Mouse (Mus musculus) midbrain, embryonic 12.5 days (tissue): ENCODE measurements around the gene Sypl. TPM values are rescaled to one million over a fixed set of nuclear protein-coding genes. Genes with fewer than 3 reads are reported as not detected.

Source experiments
- ATAC-seq: fragments of 200-750 bp; cut with Nextera tagmentation; 2 replicates; pipeline ENCODE4 v1.8.0; 2017; ENCODE audit warnings: low read depth, moderate TSS enrichment, moderate library complexity; ENCODE audit not compliant: low FRiP score
- H3K27ac ChIP-seq: fragments of 300-500 bp; sonication (generic); replicated peaks from 2 replicates; pipeline ENCODE4 v1.5.1; 2016; ENCODE audit warnings: mild to moderate bottlenecking
- H3K27me3 ChIP-seq: fragments of 300-500 bp; sonication (generic); 2 replicates; pipeline ENCODE4 v1.6.1; 2016; ENCODE audit warnings: mild to moderate bottlenecking
- H3K36me3 ChIP-seq: fragments of 300-500 bp; sonication (generic); 2 replicates; pipeline ENCODE4 v1.6.1; 2016
- H3K4me1 ChIP-seq: fragments of 300-500 bp; sonication (generic); 2 replicates; pipeline ENCODE4 v1.6.1; 2016
- H3K4me2 ChIP-seq: fragments of 300-500 bp; sonication (generic); replicated peaks from 2 replicates; pipeline ENCODE4 v1.6.1; 2016; ENCODE audit warnings: mild to moderate bottlenecking, moderate library complexity
- H3K4me3 ChIP-seq: fragments of 300-500 bp; sonication (generic); 2 replicates; pipeline ENCODE4 v1.5.1; 2016; ENCODE audit warnings: mild to moderate bottlenecking
- H3K9ac ChIP-seq: fragments of 300-500 bp; sonication (generic); replicated peaks from 2 replicates; pipeline ENCODE4 v1.6.1; 2016; ENCODE audit warnings: mild to moderate bottlenecking, moderate library complexity
- H3K9me3 ChIP-seq: fragments of 300-500 bp; sonication (generic); 2 replicates; pipeline ENCODE4 v1.6.1; 2016; ENCODE audit warnings: mild to moderate bottlenecking
- WGBS: fragments of 180-500 bp; shearing (Covaris S2); methylation state at CpG from one replicate; pipeline ENCODE4 v1.1.7; 2016; 5-methylcytosine and 5-hydroxymethylcytosine counted together
- polyA plus RNA-seq: library from polyadenylated mRNA; unstranded; fragments of >200 nt; fragmentation: Nextera tagmentation; extraction: Ambion mirVana; gene quantifications from 2 replicates; pipeline ENCODE4 v1.2.1, GENCODE M21; 2016

The Sypl gene
- polyA plus RNA-seq, 1 experiment from 2014 or later = 41.0 TPM

DNA sequence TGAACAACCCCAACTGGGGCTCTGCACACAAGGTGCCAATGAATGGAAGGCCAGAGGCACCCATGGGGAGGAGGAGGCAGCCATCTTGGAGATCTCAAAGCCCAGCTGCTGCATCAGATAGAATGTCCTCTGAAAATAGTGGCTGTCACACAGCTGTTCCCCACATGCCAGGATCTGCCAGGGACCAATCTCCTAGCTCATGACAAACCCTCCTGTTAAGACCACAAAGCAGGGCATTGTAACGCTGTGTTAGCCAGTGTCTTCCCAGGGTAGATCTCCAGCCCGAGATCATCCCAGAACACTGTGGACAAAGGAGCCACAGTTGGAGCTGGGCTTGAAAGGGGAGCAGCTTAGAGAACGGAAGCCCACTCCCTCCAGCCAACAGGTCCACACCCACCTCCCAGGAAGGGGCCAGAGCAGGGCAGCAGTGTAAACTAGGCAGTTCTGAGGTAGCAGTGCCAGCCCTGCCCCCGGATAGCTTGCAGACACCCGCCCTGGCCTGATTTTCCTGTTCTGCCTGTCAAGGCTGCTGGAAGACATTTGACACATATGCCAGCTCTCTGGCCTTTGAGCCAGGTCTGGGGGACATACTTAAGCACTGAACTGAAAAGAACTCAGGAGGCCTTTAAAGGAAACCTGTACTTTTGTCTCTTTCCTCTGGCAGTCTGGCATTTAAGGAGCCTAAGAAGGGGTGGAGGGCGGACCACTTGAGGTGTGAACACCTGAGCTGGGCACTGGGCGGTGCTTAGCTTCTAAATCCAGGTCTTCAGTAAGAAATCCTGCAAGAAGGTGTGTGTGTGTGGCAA lies 54.8 kb downstream of the Sypl start:
- no peak for ATAC-seq
- no peak overlapping the region for H3K9ac ChIP-seq
- H3K27ac ChIP-seq = no peak overlapping the region
- no peaks in the 10 kb centered on the region for H3K27me3 ChIP-seq
- no peak overlapping the region for H3K4me2 ChIP-seq
- H3K36me3 ChIP-seq = no peaks in the 10 kb centered on the region
- peaks cover 3% of the 10 kb centered on the region for H3K4me1 ChIP-seq
- no peak overlapping the region for H3K4me3 ChIP-seq
- WGBS = 50% methylated on average over 7 of the region's 7 CpGs
- H3K9me3 ChIP-seq = no peaks in the 10 kb centered on the region

DNA sequence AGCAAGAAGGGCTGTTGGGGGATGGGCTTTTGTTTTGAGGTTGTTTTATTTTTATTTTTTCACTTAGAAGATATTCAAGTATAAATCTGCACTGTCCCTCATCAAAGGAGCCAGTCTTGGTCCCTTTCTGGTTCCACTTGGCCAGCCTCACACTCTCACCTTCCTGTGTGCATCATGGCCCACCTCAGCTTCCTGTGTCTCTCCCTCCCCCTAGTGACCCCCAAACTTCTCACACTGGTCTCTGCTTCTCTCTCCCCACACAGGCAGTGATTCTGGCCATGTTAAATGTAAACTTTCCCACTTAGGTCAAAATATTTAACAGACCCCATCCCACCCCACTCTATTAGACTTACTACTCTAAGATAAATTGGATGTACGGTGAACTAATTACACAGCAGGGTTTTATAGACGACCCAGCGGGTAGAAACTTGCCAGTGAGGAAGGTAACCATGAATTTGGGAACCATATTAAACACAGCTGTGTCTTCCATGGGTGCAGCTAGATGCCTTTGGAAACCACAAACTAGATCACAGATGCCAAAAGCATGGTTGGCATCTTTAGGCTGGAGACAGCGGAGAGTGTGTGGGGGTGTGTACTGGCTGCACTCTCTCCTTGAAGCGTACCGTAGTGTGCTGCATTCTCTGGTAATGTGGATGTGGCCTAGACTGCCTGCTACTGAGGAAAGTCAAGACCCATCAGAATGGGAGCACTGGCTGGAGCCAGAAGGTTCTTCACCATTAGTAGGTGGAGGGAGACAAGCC lies 55.7 kb downstream of the Sypl start:
- WGBS = 90% methylated on average over 6 of the region's 6 CpGs

DNA sequence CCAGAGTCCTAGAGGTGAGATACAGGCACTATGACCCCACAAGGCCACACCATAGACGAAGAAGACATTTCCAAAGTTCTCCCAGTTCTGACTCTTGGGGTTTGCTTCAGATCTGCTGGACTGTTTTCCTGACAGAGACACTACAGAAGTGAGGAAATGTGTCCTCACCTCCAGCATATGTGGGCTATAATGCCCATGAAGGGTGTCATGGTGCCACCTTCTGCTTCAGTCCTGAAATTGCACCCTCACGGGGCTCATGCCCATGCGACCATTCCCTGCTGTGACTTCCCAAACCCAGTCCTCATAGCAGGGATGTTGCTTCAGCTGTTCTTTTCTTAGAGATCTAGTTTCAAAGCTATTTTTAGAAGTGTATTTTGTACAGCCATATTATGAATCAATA lies 56.3 kb downstream of the Sypl start:
- no peak for ATAC-seq
- WGBS = 34% methylated on average over 3 of the region's 3 CpGs
- H3K4me3 ChIP-seq = no peak overlapping the region
- no peak overlapping the region for H3K27ac ChIP-seq
- no peaks in the 10 kb centered on the region for H3K36me3 ChIP-seq
- H3K27me3 ChIP-seq = no peaks in the 10 kb centered on the region
- no peaks in the 10 kb centered on the region for H3K9me3 ChIP-seq
- H3K4me1 ChIP-seq = peaks cover 11% of the 10 kb centered on the region
- no peak overlapping the region for H3K4me2 ChIP-seq
- H3K9ac ChIP-seq = no peak overlapping the region

More for the DNA sequence above, 55.7 kb downstream of the Sypl start:
- no peak overlapping the region for H3K4me2 ChIP-seq
- ATAC-seq = no peak
- H3K4me1 ChIP-seq = peaks cover 4% of the 10 kb centered on the region; the same call in 1 of the 2 replicates
- no peak overlapping the region for H3K4me3 ChIP-seq
- no peaks in the 10 kb centered on the region for H3K9me3 ChIP-seq
- H3K27me3 ChIP-seq = no peaks in the 10 kb centered on the region
- H3K36me3 ChIP-seq = no peaks in the 10 kb centered on the region
- H3K27ac ChIP-seq = no peak overlapping the region
- H3K9ac ChIP-seq = no peak overlapping the region

DNA sequence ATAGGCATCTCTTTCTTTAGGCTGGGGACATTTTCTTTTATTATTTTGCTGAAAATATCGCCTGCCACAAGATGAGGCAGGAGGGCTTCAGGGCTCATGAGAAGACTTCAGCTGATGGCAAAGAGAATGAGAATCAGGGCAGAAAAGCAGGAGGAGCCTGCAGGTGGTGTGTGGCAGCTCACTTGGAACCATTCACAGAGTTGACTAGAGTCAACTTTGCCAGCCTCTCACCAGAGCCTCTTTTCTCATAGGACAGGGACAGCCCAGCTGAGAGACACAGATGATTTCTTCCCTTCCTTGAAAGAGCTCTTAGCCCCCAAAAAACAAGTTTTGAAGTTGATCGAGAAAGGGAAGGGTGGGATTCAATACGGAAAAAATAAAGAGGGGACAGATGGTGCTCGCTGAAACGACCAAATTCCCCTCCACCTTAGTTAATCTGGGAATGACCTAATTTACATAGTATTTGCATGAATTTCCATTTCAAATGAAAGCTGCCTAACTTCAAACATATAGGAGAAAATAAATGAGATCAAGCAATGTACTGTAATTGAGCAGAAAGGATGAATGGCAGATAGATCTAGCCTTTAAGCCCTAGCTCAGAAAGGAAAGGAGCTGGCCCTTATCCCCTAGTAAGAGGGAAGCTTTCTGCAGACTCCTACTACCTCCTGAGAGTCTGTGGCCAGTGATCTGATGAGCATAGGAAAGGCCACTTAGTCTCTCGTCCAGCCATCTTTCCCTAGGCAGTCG lies 60.5 kb downstream of the Sypl start:
- Histone ChIP-seq H3K4me1 (peaks cover 13% of the 10 kb centered on the region), H3K27me3 (no peaks in the 10 kb centered on the region), H3K4me3 (no peak overlapping the region), H3K9ac (no peak overlapping the region), H3K27ac (0 out of 2 replicates have a peak overlapping the region, but pooled peaks have one; percentile 20), H3K9me3 (no peaks in the 10 kb centered on the region), H3K36me3 (no peaks in the 10 kb centered on the region), H3K4me2 (no peak overlapping the region)
- 51% methylated on average over 7 of the region's 7 CpGs for WGBS
- ATAC-seq = peak; percentile 36; the same call in 1 of the 2 replicates

DNA sequence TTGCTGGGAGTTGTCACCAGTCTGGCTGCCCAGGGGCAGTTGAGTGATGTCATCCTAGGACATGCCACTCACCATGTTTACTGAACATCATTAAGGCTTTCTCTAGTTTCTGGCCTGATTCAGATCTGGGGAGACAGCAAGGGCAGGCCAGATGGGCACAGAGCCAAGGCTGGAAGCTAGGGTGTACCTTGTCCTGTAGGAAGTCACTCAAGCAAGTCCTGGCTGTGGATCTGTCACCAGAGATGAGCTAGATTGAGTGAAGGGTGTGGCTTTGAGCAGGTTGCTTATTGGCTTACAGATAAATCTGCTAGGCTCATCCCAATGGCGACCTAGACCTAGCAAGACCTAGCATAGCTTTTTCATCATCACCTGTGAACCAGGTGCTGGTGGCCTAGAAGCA lies 61.4 kb downstream of the Sypl start:
- ATAC-seq = no peak
- H3K9me3 ChIP-seq = no peaks in the 10 kb centered on the region
- WGBS = 79% methylated on average over 1 of the region's 1 CpGs
- H3K36me3 ChIP-seq = no peaks in the 10 kb centered on the region
- H3K4me2 ChIP-seq = no peak overlapping the region
- H3K4me3 ChIP-seq = no peak overlapping the region
- no peak overlapping the region for H3K9ac ChIP-seq
- H3K4me1 ChIP-seq = peaks cover 13% of the 10 kb centered on the region
- no peaks in the 10 kb centered on the region for H3K27me3 ChIP-seq
- no peak overlapping the region for H3K27ac ChIP-seq

DNA sequence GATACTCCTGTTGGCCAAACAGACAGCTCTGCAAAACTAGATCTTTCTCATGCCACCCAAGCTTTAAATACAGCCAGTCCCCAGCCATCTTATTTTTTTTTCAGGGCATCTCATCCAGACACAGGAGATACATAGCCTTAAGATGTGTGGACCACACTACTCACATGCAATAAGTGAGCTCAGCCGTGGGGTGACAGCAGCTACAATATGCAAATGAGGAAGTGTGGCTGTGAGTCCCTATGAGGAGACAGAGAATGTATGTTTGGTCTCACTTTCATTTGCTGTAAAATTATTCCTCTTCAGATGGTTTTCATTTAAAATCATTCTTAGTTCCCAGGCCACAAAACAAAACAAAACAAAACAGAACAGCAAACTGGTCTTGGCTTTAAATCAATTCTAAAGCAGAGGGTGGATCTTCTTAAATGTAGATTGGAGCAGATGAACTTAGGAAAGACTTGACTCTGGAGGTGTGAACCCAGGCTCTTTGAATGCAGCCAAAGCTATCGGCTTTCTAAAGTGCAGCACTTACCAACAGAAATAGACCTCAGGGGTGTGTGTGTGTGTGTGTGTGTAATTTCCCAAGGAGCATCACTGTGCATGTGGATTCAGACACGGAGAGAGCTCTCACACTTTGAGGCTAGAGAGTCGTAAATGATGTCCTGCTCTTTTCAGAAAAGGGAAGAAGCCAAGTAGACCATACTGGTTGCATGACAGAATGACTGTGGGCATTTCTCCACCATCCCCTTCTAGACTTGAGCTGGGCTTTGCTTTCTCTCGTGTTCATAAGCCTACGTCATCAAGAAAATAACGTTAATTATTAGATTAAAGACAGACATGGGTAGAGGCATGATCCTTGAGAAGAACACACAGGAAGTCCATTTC lies 63.4 kb downstream of the Sypl start:
- no peaks in the 10 kb centered on the region for H3K9me3 ChIP-seq
- H3K36me3 ChIP-seq = no peaks in the 10 kb centered on the region
- H3K4me1 ChIP-seq = peaks cover 13% of the 10 kb centered on the region
- H3K4me2 ChIP-seq = no peak overlapping the region
- H3K9ac ChIP-seq = no peak overlapping the region
- WGBS = 81% methylated on average over 7 of the region's 7 CpGs
- no peak for ATAC-seq
- no peak overlapping the region for H3K27ac ChIP-seq
- H3K4me3 ChIP-seq = no peak overlapping the region
- no peaks in the 10 kb centered on the region for H3K27me3 ChIP-seq

DNA sequence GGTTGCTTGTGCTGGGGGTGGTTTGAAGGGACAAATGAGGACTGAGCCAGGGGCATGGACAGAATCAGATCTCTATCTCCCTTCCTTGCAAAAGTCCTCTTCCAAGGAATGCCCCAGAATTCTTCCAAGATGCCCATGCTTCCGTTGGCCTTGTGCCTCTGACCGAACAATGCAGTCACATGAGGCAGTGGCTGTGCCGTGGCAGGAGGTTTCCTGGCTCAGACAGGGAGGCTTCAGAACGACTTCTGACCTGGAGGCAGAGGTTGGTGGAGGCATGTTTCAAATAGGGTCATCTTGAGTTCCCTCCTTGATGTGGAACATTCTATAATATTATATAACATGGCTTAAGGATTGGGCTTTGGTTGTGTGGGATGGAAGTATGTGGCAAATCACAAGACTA lies 64.9 kb downstream of the Sypl start:
- Histone ChIP-seq H3K4me2 (no peak overlapping the region), H3K9me3 (0 out of 2 replicates have a peak, but pooled peaks cover 4% of the 10 kb centered on the region), H3K9ac (no peak overlapping the region), H3K4me3 (no peak overlapping the region), H3K4me1 (peaks cover 13% of the 10 kb centered on the region), H3K36me3 (no peaks in the 10 kb centered on the region), H3K27me3 (no peaks in the 10 kb centered on the region), H3K27ac (no peak overlapping the region)
- WGBS = 81% methylated on average over 4 of the region's 4 CpGs
- ATAC-seq = no peak

DNA sequence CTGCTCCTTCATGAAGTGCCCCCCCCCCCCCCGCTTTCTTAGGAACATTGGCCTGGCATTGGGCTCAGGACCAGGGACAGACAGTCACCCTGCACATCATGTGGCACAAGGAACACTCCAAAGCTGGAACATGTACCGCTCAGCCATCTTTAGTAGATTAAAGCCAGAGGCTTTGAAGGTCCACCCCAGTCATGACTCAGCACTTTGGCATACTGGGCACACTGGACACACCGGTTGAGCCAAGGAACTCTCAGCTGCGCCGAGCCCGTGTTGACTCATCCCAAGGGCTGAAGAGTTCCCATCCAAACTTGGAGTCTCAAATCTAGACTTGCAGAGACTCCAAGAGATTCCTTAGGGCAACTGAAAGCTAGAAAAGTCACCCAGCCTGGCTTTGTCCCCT lies 66.3 kb downstream of the Sypl start:
- no peaks in the 10 kb centered on the region for H3K27me3 ChIP-seq
- 0 out of 2 replicates have a peak, but pooled peaks cover 4% of the 10 kb centered on the region for H3K9me3 ChIP-seq
- H3K36me3 ChIP-seq = no peaks in the 10 kb centered on the region
- H3K4me2 ChIP-seq = no peak overlapping the region
- WGBS = 90% methylated on average over 6 of the region's 6 CpGs
- H3K9ac ChIP-seq = no peak overlapping the region
- no peak overlapping the region for H3K4me3 ChIP-seq
- no peak overlapping the region for H3K27ac ChIP-seq
- ATAC-seq = no peak
- H3K4me1 ChIP-seq = 0 out of 2 replicates have a peak, but pooled peaks cover 2% of the 10 kb centered on the region

DNA sequence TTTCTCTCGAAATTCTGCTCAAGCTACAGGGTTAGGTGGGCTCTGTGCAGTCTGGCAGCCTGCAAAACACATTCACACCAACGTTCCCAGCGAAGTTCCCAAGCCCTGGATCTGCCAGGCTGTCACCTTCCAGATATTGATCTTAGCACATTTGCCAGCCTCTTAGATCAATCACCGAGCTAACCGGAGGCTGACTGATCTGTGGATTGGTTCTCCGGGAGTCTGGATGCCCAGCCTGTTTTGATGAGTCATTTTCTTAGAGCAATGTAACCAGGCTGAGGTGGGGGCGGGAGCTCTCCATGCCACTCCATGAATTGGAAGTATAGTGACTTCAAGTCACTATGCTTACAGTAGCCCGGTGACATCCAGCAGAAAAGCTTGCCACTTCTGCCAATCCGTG lies 67.4 kb downstream of the Sypl start:
- ATAC-seq = no peak
- 89% methylated on average over 9 of the region's 9 CpGs for WGBS
- Histone ChIP-seq H3K9me3 (0 out of 2 replicates have a peak, but pooled peaks cover 4% of the 10 kb centered on the region), H3K27me3 (no peaks in the 10 kb centered on the region), H3K4me2 (no peak overlapping the region), H3K27ac (no peak overlapping the region), H3K4me3 (no peak overlapping the region), H3K9ac (no peak overlapping the region), H3K4me1 (no peaks in the 10 kb centered on the region), H3K36me3 (no peaks in the 10 kb centered on the region)

DNA sequence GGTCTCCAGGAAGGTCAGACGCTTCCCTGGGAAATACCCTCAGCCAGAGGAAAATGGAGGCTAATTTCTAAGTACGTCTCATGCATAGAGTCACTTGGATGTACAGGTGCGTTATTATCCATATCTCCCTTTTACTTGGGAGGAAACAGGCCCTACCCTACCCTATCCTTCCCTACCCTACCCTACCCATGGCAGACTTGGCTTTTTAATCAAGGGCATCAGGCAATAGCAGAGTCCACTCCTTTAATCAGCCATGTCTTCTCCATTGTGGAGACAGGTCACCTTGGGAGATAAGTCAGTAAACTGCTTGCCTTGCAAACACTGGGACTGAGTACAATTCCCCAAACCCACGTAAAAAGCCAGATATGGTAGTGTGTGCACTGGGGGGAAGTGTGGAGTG lies 68.1 kb downstream of the Sypl start:
- ATAC-seq = no peak
- 93% methylated on average over 4 of the region's 4 CpGs for WGBS
- Histone ChIP-seq H3K4me2 (no peak overlapping the region), H3K27ac (no peak overlapping the region), H3K4me1 (peaks cover under 1% of the 10 kb centered on the region; the same call in 1 of the 2 replicates), H3K36me3 (no peaks in the 10 kb centered on the region), H3K9me3 (0 out of 2 replicates have a peak, but pooled peaks cover 4% of the 10 kb centered on the region), H3K27me3 (no peaks in the 10 kb centered on the region), H3K9ac (no peak overlapping the region), H3K4me3 (no peak overlapping the region)

DNA sequence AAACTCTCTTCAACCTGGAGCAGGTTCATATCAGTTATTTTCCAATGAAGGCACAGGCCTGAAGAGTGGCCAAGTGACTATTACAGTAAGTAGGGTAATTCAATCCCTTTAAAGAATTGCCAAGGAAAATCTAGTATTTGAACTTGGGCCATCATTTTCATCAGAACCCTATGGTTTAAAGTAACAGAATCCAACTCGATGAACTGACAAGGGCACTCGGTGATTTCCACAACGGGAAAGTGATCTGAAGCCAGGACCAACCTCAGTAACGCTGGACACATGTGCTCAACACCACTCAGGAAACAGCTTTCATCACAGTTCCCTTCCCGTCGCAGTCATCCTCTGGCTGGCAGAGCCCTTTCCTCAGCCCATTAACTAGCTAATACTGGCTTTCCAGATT lies 70.8 kb downstream of the Sypl start:
- peaks cover 17% of the 10 kb centered on the region for H3K4me1 ChIP-seq
- no peak for ATAC-seq
- no peak overlapping the region for H3K9ac ChIP-seq
- WGBS = 84% methylated on average over 6 of the region's 6 CpGs
- H3K27me3 ChIP-seq = peaks cover 21% of the 10 kb centered on the region
- no peaks in the 10 kb centered on the region for H3K36me3 ChIP-seq
- H3K4me3 ChIP-seq = no peak overlapping the region
- no peak overlapping the region for H3K27ac ChIP-seq
- H3K9me3 ChIP-seq = 0 out of 2 replicates have a peak, but pooled peaks cover 4% of the 10 kb centered on the region
- no peak overlapping the region for H3K4me2 ChIP-seq
